11 mouse cellular contexts compared by ENCODE assay signal in the genomic region with DNA sequence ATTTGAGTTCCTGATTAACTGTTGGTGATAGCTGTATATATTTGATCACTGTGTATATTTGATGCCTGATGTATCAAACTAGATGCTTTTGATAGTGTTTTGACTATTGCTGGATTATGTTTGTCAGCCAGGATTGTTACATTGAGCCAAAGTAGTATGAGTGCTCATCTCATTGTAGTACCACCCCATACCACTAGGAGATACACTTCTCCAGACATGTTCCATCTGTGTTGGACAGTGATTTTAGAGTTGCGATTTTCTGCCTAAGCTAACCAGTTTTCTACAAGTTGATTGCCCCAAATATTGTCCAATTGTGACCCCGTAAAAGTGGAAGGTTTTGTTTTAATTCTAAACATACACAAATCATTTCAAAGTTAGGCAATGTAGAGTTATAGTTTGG. TPM values are rescaled to one million over a fixed set of nuclear protein-coding genes. Genes with fewer than 3 reads are reported as not detected.
DNase-seq lines count a peak whose midpoint lies in the region; ATAC-seq and TF ChIP-seq lines count a peak whose summit lies in the region.
"Had no signal": no experiment of that assay in that cellular context is flagged by ENCODE, and none has a peak within 500 bp of the region (broad histone marks: within the 10 kb centered on the region; RNA-seq: fewer than 3 reads in every experiment).

No protein-coding gene starts in this region.

- ATAC-seq in lung, embryonic 14.5 days (ENCODE audit: insufficient read depth) = no peak
- 0 out of 2 replicates have a peak, but pooled peaks have one; percentile 36 for ATAC-seq in neutrophil, adult 5-6 weeks (ENCODE audit: extremely low read depth, insufficient number of reproducible peaks, low FRiP score, poor library complexity, severe bottlenecking)
- ATAC-seq in forebrain, embryonic 16.5 days = no peak
- no peak for ATAC-seq in forebrain, embryonic 15.5 days (replicated peaks)
- ATAC-seq: forebrain, embryonic 14.5 days had no signal

- no peak overlapping the region for H3K27ac ChIP-seq in gastrocnemius, adult 2 months
- no peak overlapping the region for H3K27ac ChIP-seq in lung, embryonic 14.5 days (ENCODE audit: low read depth)
- no peak overlapping the region for H3K27ac ChIP-seq in MEL (ENCODE audit: control insufficient read depth, low read depth, low read length)
- no peak overlapping the region for H3K27ac ChIP-seq in forebrain, embryonic 16.5 days (ENCODE audit: low read length)
- H3K27ac ChIP-seq in forebrain, embryonic 15.5 days (replicated peaks) = no peak overlapping the region

- TF ChIP-seq CTCF in gastrocnemius, adult 2 months (IDR thresholded peaks at IDR 0.05) = peak; percentile 65
- TF ChIP-seq CTCF in lung, embryonic 14.5 days (IDR thresholded peaks at IDR 0.05; ENCODE audit: low read depth) = peak; percentile 61
- TF ChIP-seq CTCF in lung, adult 2 months (IDR thresholded peaks at IDR 0.05; ENCODE audit: insufficient read depth, low read length) = no peak
- peak in 2 of 3 experiments; percentile 50 to 55; a peak in 4 of 6 replicates for TF ChIP-seq CTCF in MEL (IDR thresholded peaks at IDR 0.05 in 2 of 3, conservative IDR thresholded peaks at IDR 0.05 in 1 of 3; ENCODE audit: control insufficient read depth in 1 of 3, insufficient read depth in 1 of 3, low read depth in 2 of 3, low read length in 3 of 3, poor library complexity in 1 of 3, severe bottlenecking in 1 of 3)

- H3K9ac ChIP-seq in lung, embryonic 14.5 days = no peak overlapping the region
- H3K9ac ChIP-seq in MEL (ENCODE audit: control insufficient read depth, low read depth, low read length, poor library complexity, severe bottlenecking) = no peak overlapping the region
- H3K9ac ChIP-seq in forebrain, embryonic 16.5 days (replicated peaks; ENCODE audit: low read depth, low read length) = no peak overlapping the region
- no peak overlapping the region for H3K9ac ChIP-seq in forebrain, embryonic 15.5 days (replicated peaks)

- no peak for TF ChIP-seq POLR2A in lung, adult 2 months (IDR thresholded peaks at IDR 0.05; ENCODE audit: borderline replicate concordance, extremely low read depth, low read depth, low read length)
- TF ChIP-seq POLR2A in MEL (IDR thresholded peaks at IDR 0.05; ENCODE audit: control insufficient read depth in 1 of 2, insufficient read depth in 1 of 2, low read depth in 1 of 2, low read length in 2 of 2, poor library complexity in 1 of 2) = no peak

- no peak for TF ChIP-seq EP300 in MEL (IDR thresholded peaks at IDR 0.05; ENCODE audit: low read depth in 1 of 2, low read length in 2 of 2)

- no peaks in the 10 kb centered on the region for H3K9me3 ChIP-seq in lung, embryonic 14.5 days (ENCODE audit: low read depth, low read length)
- H3K9me3 ChIP-seq in MEL (replicated peaks; ENCODE audit: insufficient read depth, low read length) = no peaks in the 10 kb centered on the region
- H3K9me3 ChIP-seq in forebrain, embryonic 16.5 days (ENCODE audit: control insufficient read depth, low read length) = no peaks in the 10 kb centered on the region
- no peaks in the 10 kb centered on the region for H3K9me3 ChIP-seq in forebrain, embryonic 15.5 days
- H3K9me3 ChIP-seq: megakaryocyte, embryonic 14.5 days had no signal

- H3K27me3 ChIP-seq in lung, embryonic 14.5 days (ENCODE audit: insufficient read depth, low read length) = no peaks in the 10 kb centered on the region
- no peaks in the 10 kb centered on the region for H3K27me3 ChIP-seq in MEL (ENCODE audit: control insufficient read depth in 1 of 2, insufficient read depth in 2 of 2, low read length in 2 of 2)
- H3K27me3 ChIP-seq in forebrain, embryonic 16.5 days (replicated peaks; ENCODE audit: control insufficient read depth, insufficient read depth, low read length) = no peaks in the 10 kb centered on the region
- no peaks in the 10 kb centered on the region for H3K27me3 ChIP-seq in forebrain, embryonic 15.5 days

- TF ChIP-seq RAD21 in MEL (IDR thresholded peaks at IDR 0.05; ENCODE audit: low read depth, low read length) = peak; percentile 40

- intact Hi-C loops in gastrocnemius, adult 2 months (cut with DNase I) = no loop called here

- no peaks in the 10 kb centered on the region for H3K79me2 ChIP-seq in MEL (ENCODE audit: control insufficient read depth, insufficient read depth, low read length, poor library complexity)

- H3K4me3 ChIP-seq in gastrocnemius, adult 2 months = no peak overlapping the region
- no peak overlapping the region for H3K4me3 ChIP-seq in lung, embryonic 14.5 days (ENCODE audit: low read depth, low read length)
- no peak overlapping the region for H3K4me3 ChIP-seq in lung, adult 2 months (replicated peaks; ENCODE audit: extremely low read depth, low read depth, low read length)
- no peak overlapping the region for H3K4me3 ChIP-seq in MEL (ENCODE audit: control insufficient read depth in 1 of 2, insufficient read depth in 1 of 2, low read depth in 2 of 2, low read length in 2 of 2)
- H3K4me3 ChIP-seq in forebrain, embryonic 16.5 days (replicated peaks; ENCODE audit: low read length) = no peak overlapping the region
- H3K4me3 ChIP-seq in forebrain, embryonic 15.5 days = no peak overlapping the region
- H3K4me3 ChIP-seq: megakaryocyte, embryonic 14.5 days had no signal

- H3K36me3 ChIP-seq in lung, embryonic 14.5 days (ENCODE audit: insufficient read depth) = no peaks in the 10 kb centered on the region
- H3K36me3 ChIP-seq in MEL (ENCODE audit: control insufficient read depth in 1 of 2, insufficient read depth in 2 of 2, low read length in 2 of 2) = no peaks in the 10 kb centered on the region
- H3K36me3 ChIP-seq in forebrain, embryonic 16.5 days (ENCODE audit: control insufficient read depth, insufficient read depth) = no peaks in the 10 kb centered on the region
- H3K36me3 ChIP-seq in forebrain, embryonic 15.5 days = no peaks in the 10 kb centered on the region

- 74% methylated on average over 2 of the region's 2 CpGs for WGBS in lung, embryonic 14.5 days
- WGBS in lung, adult 2 months = 62% methylated on average over 2 of the region's 2 CpGs
- WGBS in forebrain, embryonic 16.5 days = 76% methylated on average over 2 of the region's 2 CpGs
- WGBS in forebrain, embryonic 15.5 days = 79% methylated on average over 2 of the region's 2 CpGs

- no peak overlapping the region for H3K4me2 ChIP-seq in lung, embryonic 14.5 days
- no peak overlapping the region for H3K4me2 ChIP-seq in forebrain, embryonic 16.5 days (ENCODE audit: low read length)
- no peak overlapping the region for H3K4me2 ChIP-seq in forebrain, embryonic 15.5 days (replicated peaks)

- H3K4me1 ChIP-seq in lung, embryonic 14.5 days (ENCODE audit: insufficient read depth) = no peaks in the 10 kb centered on the region
- H3K4me1 ChIP-seq in lung, adult 2 months (ENCODE audit: control insufficient read depth, insufficient read depth, low read length) = no peaks in the 10 kb centered on the region
- no peaks in the 10 kb centered on the region for H3K4me1 ChIP-seq in MEL (ENCODE audit: control insufficient read depth in 1 of 2, insufficient read depth in 2 of 2, low read length in 2 of 2)
- H3K4me1 ChIP-seq in forebrain, embryonic 16.5 days (replicated peaks; ENCODE audit: control insufficient read depth, insufficient read depth, low read length) = no peaks in the 10 kb centered on the region
- no peaks in the 10 kb centered on the region for H3K4me1 ChIP-seq in forebrain, embryonic 15.5 days
- H3K4me1 ChIP-seq: megakaryocyte, embryonic 14.5 days had no signal

- no peak for DNase-seq in gastrocnemius, adult 2 months
- no peak for DNase-seq in gastrocnemius, adult 8-10 months (ENCODE audit: low spot score in 2 of 2)
- DNase-seq in lung, embryonic 14.5 days = peak; percentile 13
- no peak for DNase-seq in lung, adult 2 months
- peak; percentile 39 for DNase-seq in MEL (ENCODE audit: low read depth, low spot score)
- DNase-seq: cerebellum, postnatal 25 days had no signal

TF ChIP-seq in MEL, 35 proteins besides CTCF, POLR2A, EP300 and RAD21:
- no peak for TF ChIP-seq MAX (IDR thresholded peaks at IDR 0.05; ENCODE audit: low read length)
- TF ChIP-seq SMC3 (IDR thresholded peaks at IDR 0.05; ENCODE audit: low read depth, low read length) = peak; percentile 54
- TF ChIP-seq GATA1 (IDR thresholded peaks at IDR 0.05; ENCODE audit: low read depth, low read length) = no peak
- 0 out of 2 replicates have a peak, but pooled peaks have one; percentile 13 for TF ChIP-seq ZC3H11A (IDR thresholded peaks at IDR 0.05; ENCODE audit: low read depth, low read length)
- TF ChIP-seq E2F4 (IDR thresholded peaks at IDR 0.05; ENCODE audit: borderline replicate concordance, low read depth, low read length) = no peak
- TF ChIP-seq MAFK (IDR thresholded peaks at IDR 0.05; ENCODE audit: borderline replicate concordance, low read depth, low read length) = no peak
- no peak for TF ChIP-seq TAL1 (IDR thresholded peaks at IDR 0.05; ENCODE audit: low read length)

RNA-seq across cellular contexts. Expression of gene Prkx, which starts 51.8 kb away (rescaled TPM):
- total RNA-seq in gastrocnemius, adult 2 months (2021) = 1 to 10 TPM; 5.8 to 7.4 TPM
- total RNA-seq in gastrocnemius, adult 8-10 months (2022) = 1 to 10 TPM; 7.7 to 8.3 (median 7.9) TPM
- polyA plus RNA-seq in lung, embryonic 14.5 days (2014; fragmentation: Nextera tagmentation; extraction: Ambion mirVana) = 14.0 and 14.9 TPM in 2 replicates
- polyA plus RNA-seq in lung, adult 2 months (2012; rRNA removed) = 15.0 and 21.8 TPM in 2 replicates
- total RNA-seq in MEL (2012; rRNA removed) = 4.3 and 4.4 TPM in 2 replicates
- polyA plus RNA-seq in MEL (2012; ENCODE audit: insufficient read depth in 1 of 2, insufficient read length in 2 of 2, low read depth in 1 of 2, low replicate concordance in 2 of 2, missing spikeins in 1 of 2) = 1 to 10 TPM in 1 of 2 experiments, not detected in 1; 6.7 TPM
- total RNA-seq in neutrophil, adult 5-6 weeks (2017) = 22.0 and 22.6 TPM in 2 replicates
- polyA plus RNA-seq in forebrain, embryonic 16.5 days (2015; fragmentation: Nextera tagmentation; extraction: Ambion mirVana) = 35.7 and 42.0 TPM in 2 replicates
- 36.0 and 36.2 TPM in 2 replicates for polyA plus RNA-seq in forebrain, embryonic 15.5 days (2015; fragmentation: Nextera tagmentation; extraction: Ambion mirVana)

Comparison
In these comparisons a context has a peak if more than half of its experiments do, and no peak if none do; other contexts are left out.
1. DNase-seq: peak in lung, embryonic 14.5 days (single experiment) and MEL (single experiment); none in gastrocnemius, adult 2 months (single experiment), gastrocnemius, adult 8-10 months (0 of 2) and lung, adult 2 months (single experiment).